Mouse (Mus musculus) kidney, postnatal 25 days (tissue): ENCODE results near the gene AC134908.4.

Experiments
- DNase-seq, 2 experiments: peaks; one replicate each; pipeline ENCODE4 v3.0.0; 2021; ENCODE audit warnings: mixed read lengths in 2 of 2

Gene AC134908.4

GRCm38 (mm10) chr17:25830806-25831431 is 35.5 kb upstream of the AC134908.4 start:
- peak in 1 of 2 experiments; percentile 57 for DNase-seq

GRCm38 (mm10) chr17:25830200-25830753 is 34.8 kb upstream of the AC134908.4 start:
- peak in 1 of 2 experiments; percentile 38 for DNase-seq

GRCm38 (mm10) chr17:25829558-25830017 is 34.1 kb upstream of the AC134908.4 start:
- DNase-seq = peak in 1 of 2 experiments; percentile 52

GRCm38 (mm10) chr17:25828712-25829557 is 33.5 kb upstream of the AC134908.4 start, which contains the start of gene Jmjd8:
TSS of gene Jmjd8 (plus strand) at chr17:25828867.
- DNase-seq = peak; percentile 87 to 92

- peak in 1 of 2 experiments; percentile 53 for DNase-seq
Measured at GRCm38 (mm10) chr17:25828223-25828594, 32.8 kb upstream of the AC134908.4 start.

GRCm38 (mm10) chr17:25827546-25828222 is 32.2 kb upstream of the AC134908.4 start:
- DNase-seq = peak in 1 of 2 experiments; percentile 43

GRCm38 (mm10) chr17:25827011-25827410 is 31.6 kb upstream of the AC134908.4 start:
- DNase-seq = peak in 1 of 2 experiments; percentile 40

- DNase-seq = peak in 1 of 2 experiments; percentile 44
Measured at GRCm38 (mm10) chr17:25825984-25826570, 30.6 kb upstream of the AC134908.4 start.

GRCm38 (mm10) chr17:25825311-25825710 is 29.9 kb upstream of the AC134908.4 start:
- no peak for DNase-seq

GRCm38 (mm10) chr17:25824362-25825142 is 29.1 kb upstream of the AC134908.4 start:
- DNase-seq = peak in 1 of 2 experiments; percentile 37

GRCm38 (mm10) chr17:25823452-25823851 is 28.0 kb upstream of the AC134908.4 start, which contains the start of gene Wdr24:
TSS of gene Wdr24 (plus strand) at chr17:25823627.
- peak; percentile 77 to 83 for DNase-seq

GRCm38 (mm10) chr17:25818851-25819780 is 23.7 kb upstream of the AC134908.4 start:
- peak in 1 of 2 experiments; percentile 51 for DNase-seq

GRCm38 (mm10) chr17:25817662-25818061 is 22.2 kb upstream of the AC134908.4 start:
- DNase-seq = peak in 1 of 2 experiments; percentile 26

- peak; percentile 87 to 89 for DNase-seq
Measured at GRCm38 (mm10) chr17:25813471-25813870, 18.0 kb upstream of the AC134908.4 start.

GRCm38 (mm10) chr17:25810890-25811289 is 15.4 kb upstream of the AC134908.4 start:
- DNase-seq = no peak

- no peak for DNase-seq
Measured at GRCm38 (mm10) chr17:25809606-25810340, 14.3 kb upstream of the AC134908.4 start.

- DNase-seq = peak; percentile 61 to 88
Measured at GRCm38 (mm10) chr17:25808789-25809605, 13.5 kb upstream of the AC134908.4 start, which contains the start of gene Fbxl16. TSS of gene Fbxl16 (plus strand) at chr17:25809085.

- DNase-seq = no peak
Measured at GRCm38 (mm10) chr17:25808028-25808427, 12.6 kb upstream of the AC134908.4 start.
